Mouse (Mus musculus): ENCODE results near the gene Rpap1. TPM values are rescaled to one million over a fixed set of nuclear protein-coding genes. Genes with fewer than 3 reads are reported as not detected.

The Rpap1 gene
- total RNA-seq, 2 experiments from 2014 or later: 14.4 to 16.7 TPM

DNA sequence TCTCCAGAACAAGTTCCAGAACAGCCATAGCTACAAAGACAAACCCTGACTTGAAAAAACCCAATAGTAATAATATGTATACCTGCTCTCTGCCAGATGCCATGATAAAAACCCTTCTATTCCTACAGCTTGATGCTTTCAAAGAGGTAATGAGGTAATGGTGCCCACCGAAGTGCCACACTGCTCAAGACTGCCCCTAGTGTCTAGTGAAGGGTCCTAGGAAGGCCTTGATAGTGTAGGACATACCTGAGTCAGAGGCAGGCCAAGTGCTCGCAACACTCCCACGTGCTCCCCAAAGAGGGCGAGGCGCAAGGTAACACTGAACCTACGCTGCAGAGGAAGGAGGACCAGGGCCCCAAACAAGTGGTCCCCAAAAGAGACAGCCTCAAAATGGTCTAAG is 20.1 kb downstream of the Rpap1 start:
- H3K4me3 ChIP-seq: no peak overlapping the region
- intact Hi-C loops (cut with DNase I): no loop called here
- peak; percentile 13; the same call in 1 of the 2 replicates for TF ChIP-seq CTCF (IDR thresholded peaks at IDR 0.05)
- H3K27ac ChIP-seq: no peak overlapping the region
- DNase-seq: no peak

GRCm38 (mm10) chr2:119763924-119764323 is 23.4 kb downstream of the Rpap1 start:
- TF ChIP-seq CTCF (IDR thresholded peaks at IDR 0.05): no peak
- intact Hi-C loops (cut with DNase I): no loop called here
- DNase-seq: no peak

DNA sequence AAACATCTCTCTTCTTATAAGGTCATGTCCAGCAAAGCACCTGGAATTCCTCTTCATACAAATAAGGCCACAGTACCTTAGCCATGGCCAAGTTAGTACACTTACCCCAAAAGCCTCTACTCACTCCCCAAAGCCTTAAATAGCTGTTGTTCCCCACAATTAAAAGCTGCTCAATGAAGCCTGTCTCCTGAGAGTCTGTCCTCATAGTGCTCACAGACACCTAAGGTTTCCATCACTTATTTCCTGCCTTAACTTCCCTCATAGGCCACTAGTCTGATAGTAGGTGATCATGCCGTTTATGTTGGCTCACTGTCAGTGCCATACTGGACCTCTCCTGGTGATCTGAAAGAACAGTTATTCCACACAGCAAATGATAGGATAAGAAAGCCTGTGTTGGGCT is 25.1 kb downstream of the Rpap1 start:
- DNase-seq: no peak
- Histone ChIP-seq H3K27ac (no peak overlapping the region), H3K4me3 (no peak overlapping the region)
- intact Hi-C loops (cut with DNase I): no loop called here
- TF ChIP-seq CTCF (IDR thresholded peaks at IDR 0.05): no peak

More at GRCm38 (mm10) chr2:119763924-119764323, 23.4 kb downstream of the Rpap1 start:
- Histone ChIP-seq H3K4me3 (no peak overlapping the region), H3K27ac (no peak overlapping the region)

DNA sequence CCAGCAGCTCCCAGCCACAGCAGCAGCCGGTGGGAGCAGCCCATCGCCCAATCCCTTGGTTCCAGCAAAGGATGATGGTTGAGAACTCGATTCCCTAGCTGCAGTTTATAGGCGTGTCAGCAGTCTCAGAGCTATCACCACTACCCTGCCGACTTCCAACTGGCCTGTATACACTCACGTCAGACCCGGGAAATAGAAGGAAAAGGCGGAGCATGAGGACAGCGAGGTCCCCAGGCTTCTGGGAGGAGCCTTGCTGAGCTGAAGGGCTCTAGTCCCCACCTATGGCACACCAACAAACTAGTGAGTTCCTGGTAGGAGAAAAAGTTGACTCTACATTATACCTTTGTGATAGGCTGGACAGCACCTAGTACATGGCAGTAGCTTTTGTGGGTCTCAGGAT is 27.1 kb downstream of the Rpap1 start, which contains the start of gene Ltk:
Ltk (minus strand) TSS at position 181 of the 400 bp plus-strand sequence.
- Histone ChIP-seq H3K27ac (no peak within 1 kb of the TSS), H3K4me3 (no peak within 1 kb of the TSS)
- no peak for TF ChIP-seq CTCF (IDR thresholded peaks at IDR 0.05)
- intact Hi-C loops (cut with DNase I): no loop called here
- DNase-seq: no peak

DNA sequence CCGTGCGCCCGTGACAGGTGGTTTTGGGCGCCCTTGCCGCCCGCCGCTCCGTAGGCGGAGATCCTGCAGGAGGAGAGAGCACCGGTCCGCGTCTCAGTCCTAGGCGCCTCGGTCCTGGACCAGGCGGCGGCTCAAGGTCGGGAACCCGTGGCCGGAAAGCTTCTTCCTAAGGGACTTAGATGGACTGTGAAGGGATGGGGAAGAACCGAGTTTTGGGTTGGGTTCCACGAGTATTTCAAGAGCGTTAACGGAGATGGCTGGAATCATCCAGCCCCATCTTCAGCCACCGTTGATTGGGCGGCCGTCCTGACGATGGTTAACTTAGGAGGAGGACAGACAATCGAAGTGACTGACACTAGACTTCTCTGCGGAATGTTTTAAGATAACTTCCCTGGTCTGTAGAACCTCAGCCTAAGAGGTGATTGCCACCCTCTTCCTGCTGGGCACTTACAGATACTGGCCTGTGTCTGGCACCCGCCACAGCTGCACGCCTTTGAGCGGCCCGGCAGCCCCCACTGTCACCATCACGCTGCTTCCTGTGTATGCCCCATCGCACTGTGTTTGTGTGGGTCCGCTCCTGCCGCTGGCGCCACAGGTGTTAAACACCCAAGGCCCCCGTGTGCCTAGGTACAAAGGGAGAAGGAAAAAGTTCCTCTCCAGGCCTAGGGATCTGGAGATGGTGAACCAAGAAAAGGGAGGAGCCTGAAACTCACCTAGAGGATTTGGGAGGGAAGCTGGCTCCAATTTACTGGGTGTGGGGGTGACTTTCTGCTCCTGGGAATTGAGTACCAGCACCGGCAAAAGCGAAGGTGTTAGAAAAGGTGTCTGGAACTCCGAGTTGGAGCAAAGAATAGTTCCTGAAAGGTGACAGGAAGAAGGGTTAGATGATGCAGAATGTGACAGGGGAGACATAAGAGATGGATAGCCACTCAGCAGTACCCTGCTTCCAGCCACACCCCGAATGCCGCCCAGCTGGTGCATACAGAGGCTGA is 28.2 kb downstream of the Rpap1 start:
- Histone ChIP-seq H3K4me3 (peak overlapping the region; percentile 83), H3K27ac (no peak overlapping the region)
- intact Hi-C loops (cut with DNase I): no loop called here
- DNase-seq: no peak
- TF ChIP-seq CTCF (IDR thresholded peaks at IDR 0.05): no peak

DNA sequence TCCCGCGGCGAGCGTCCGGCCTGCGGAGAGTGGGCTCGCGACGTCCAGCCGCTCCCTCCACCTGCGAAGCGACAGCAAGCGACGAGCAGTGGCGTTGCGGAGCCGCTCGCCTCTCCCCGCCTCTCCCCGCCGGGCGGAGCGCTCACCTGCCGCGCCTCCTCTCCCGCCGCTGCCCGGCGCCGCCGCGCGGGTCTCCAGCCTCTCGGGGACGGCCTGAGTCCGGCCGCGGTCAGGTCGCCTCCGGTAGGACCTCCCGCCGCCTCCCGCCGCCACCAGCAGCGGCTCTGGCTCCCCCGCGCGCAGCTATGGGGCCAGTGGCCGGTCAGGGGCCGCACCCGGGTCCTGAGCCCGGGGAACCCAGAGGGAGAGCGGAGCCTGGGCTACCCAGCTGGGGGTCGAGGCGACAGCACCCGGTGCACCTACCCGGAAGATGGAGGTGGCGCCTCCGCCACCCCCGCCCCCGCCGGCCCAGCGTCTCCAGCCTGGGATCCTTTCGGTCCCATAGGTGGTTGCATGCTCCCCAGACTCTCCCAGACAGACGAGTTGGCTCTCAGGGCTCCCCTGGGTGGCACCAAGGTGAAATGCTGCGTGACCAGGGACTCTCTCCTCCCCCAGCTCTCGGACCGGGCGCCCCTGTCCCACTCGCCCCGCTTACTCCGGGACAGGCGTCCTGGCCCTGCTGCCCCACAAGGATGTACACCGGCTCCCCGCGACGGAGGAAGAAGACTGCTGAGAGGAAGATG is 29.1 kb downstream of the Rpap1 start:
- peak overlapping the region; percentile 83 for H3K4me3 ChIP-seq
- intact Hi-C loops (cut with DNase I): no loop called here
- no peak for TF ChIP-seq CTCF (IDR thresholded peaks at IDR 0.05)
- H3K27ac ChIP-seq: no peak overlapping the region
- DNase-seq: peak; percentile 39

GRCm38 (mm10) chr2:119757601-119758100 is 29.7 kb downstream of the Rpap1 start:
- Histone ChIP-seq H3K27ac (no peak overlapping the region), H3K4me3 (peak overlapping the region; percentile 83)
- no peak for TF ChIP-seq CTCF (IDR thresholded peaks at IDR 0.05)
- DNase-seq: peak; percentile 35
- intact Hi-C loops (cut with DNase I): no loop called here

DNA sequence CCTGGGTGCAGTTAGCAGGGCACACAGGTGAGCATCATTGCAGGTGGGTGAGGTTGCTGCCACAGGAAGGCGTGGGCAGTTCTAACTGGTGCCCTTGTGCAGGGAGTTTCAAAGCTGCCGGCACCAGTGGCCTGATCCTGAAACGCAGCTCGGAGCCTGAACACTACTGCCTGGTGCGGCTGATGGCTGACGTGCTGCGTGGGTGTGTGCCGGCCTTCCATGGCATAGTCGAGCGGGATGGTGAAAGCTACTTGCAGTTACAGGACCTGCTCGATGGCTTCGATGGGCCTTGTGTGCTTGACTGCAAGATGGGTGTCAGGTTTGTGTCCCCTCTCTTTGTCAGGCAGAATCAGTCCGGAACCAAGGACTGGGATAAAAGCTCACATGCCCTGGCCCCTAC is 38.1 kb downstream of the Rpap1 start:
- TF ChIP-seq CTCF (IDR thresholded peaks at IDR 0.05): no peak
- no peak overlapping the region for H3K4me3 ChIP-seq
- DNase-seq: no peak
- intact Hi-C loops (cut with DNase I): no loop called here
- no peak overlapping the region for H3K27ac ChIP-seq

GRCm38 (mm10) chr2:119747554-119747953 is 39.8 kb downstream of the Rpap1 start:
- H3K27ac ChIP-seq: no peak overlapping the region
- H3K4me3 ChIP-seq: no peak overlapping the region
- intact Hi-C loops (cut with DNase I): no loop called here
- no peak for DNase-seq
- TF ChIP-seq CTCF (IDR thresholded peaks at IDR 0.05): no peak

- TF ChIP-seq CTCF (IDR thresholded peaks at IDR 0.05): peak; percentile 34
- no peak overlapping the region for H3K4me3 ChIP-seq
These were observed 42.1 kb downstream of the Rpap1 start for GRCm38 (mm10) chr2:119745281-119745680.

DNA sequence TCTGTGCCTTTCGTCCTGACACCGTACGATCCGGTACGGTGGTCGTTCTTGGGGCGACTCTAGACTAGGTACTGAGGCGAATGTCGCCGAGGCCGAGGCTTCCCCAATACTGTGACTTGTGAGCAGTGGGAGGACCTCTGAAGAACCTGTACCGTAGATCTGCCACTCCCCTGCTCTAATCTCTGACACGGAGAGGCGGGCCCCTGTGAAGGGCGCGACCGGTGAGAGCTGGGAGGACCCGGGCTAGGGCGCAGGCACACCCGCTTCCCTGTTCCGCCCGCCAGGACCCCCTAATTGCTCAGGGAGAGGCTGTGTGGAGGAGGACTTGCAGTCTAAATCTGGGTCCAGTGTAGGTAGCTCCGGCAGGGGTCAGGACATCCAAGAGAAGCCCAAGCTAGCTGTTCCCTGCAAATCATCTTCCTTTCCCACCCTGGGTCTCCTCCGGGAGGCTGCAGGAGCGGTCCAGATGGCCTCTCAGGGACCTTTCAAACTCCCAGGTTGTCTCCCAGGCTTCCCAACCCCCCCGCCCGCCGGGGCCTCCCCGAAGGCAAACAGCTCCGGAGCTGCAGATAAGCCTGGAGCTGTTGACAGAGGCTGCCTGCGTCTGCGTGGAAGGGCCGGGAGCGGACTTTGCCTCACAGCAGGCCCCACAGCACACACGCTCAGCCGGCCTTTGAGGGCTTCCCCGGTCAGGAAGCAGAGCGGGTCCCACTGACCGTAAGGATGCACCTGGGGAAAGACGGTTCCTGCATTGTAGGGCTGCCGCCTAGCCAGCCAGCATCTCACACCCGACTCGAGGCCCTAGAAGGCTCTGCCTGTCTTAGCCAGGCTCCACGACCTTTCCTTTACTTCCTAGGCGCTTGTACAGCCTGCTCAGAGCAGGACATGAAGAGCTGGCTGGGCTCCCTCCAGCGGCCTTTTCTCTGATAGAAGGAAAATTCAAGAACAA is 42.9 kb downstream of the Rpap1 start:
- intact Hi-C loops (cut with DNase I): no loop called here
- H3K27ac ChIP-seq: no peak overlapping the region
- TF ChIP-seq CTCF (IDR thresholded peaks at IDR 0.05): no peak
- no peak for DNase-seq
- H3K4me3 ChIP-seq: peak overlapping the region; percentile 31

More at GRCm38 (mm10) chr2:119745281-119745680, 42.1 kb downstream of the Rpap1 start:
- no peak overlapping the region for H3K27ac ChIP-seq
- intact Hi-C loops (cut with DNase I): no loop called here
- DNase-seq: no peak

GRCm38 (mm10) chr2:119743808-119744162 is 43.6 kb downstream of the Rpap1 start:
- no peak overlapping the region for H3K27ac ChIP-seq
- no peak for DNase-seq
- intact Hi-C loops (cut with DNase I): no loop called here
- no peak overlapping the region; the same call in 1 of the 2 replicates for H3K4me3 ChIP-seq
- no peak for TF ChIP-seq CTCF (IDR thresholded peaks at IDR 0.05)
